Mouse (Mus musculus) heart, adult 11 months (tissue): ENCODE measurements around the gene Zfp36.
"Not testable (repeated sequence)": the region's sequence is repeated elsewhere in the genome, so short reads cannot be mapped to it uniquely, and the experiment has no call there.

Experiments
- DNase-seq: peaks from one replicate; pipeline ENCODE4 v3.0.0; 2022

The Zfp36 gene

DNA sequence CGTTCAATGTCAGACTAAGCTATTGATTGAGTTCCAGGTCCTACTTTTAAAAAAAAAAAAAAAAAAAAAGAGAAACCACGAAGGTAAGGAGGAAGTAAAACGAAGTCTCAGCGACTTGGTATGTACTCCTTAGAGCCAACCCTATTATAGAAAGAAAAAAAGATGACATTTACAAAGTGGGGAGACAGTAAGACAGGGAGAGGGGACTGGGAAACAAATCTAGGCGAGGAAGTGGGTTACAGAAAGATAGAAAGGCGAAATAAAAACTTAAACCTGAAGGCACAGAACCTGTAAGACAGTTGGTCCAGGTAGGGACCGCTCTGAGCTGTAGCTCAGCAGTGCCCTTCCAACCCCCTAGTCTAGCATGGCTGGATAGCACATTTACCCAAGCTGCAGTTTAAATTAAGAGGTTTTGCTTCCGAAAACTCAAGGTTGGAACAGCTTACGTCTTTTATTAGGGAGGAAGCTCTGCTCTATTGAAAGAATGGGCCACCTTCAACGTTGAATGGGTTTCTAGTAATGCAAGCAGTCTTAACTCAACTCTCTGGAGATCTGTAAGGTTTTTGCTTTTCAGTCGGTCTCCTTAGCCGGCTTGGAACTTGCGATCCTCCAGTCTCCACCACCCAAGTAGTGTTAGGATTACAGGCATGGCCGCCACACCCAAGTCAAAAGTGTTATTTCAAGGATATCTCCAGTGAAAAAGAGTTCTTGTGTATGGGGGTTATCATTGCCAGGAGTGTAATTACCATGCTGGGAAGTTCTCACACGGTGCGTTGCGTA, at the start of gene Zfp36:
Zfp36 (minus strand) TSS at position 17 of the 780 bp plus-strand sequence.
- DNase-seq: no peak

- DNase-seq: no peak
These were observed 47.7 kb upstream of the Zfp36 start for GRCm38 (mm10) chr7:28427738-28428137.

DNA sequence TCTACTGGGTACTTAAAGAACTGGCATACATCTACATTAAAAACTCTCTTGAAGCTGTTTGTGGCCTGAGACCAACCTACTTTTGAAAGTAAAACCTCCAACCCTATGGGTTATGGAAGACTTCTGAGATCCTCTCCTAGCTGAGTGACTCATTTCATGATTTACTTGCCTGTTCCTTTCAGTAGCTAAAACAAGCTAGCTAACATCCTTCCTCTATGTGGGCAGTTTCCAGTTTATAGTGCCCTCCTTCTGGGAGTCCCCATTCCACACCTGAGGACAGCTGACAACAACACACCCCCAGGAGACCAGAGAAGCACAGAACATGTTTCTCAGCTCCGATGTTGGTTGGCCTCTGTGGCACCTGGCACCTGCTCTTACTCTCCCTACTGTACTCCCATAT, 43.0 kb upstream of the Zfp36 start:
- peak; percentile 58 for DNase-seq

GRCm38 (mm10) chr7:28419416-28419815, 39.4 kb upstream of the Zfp36 start:
- DNase-seq: peak; percentile 90

DNA sequence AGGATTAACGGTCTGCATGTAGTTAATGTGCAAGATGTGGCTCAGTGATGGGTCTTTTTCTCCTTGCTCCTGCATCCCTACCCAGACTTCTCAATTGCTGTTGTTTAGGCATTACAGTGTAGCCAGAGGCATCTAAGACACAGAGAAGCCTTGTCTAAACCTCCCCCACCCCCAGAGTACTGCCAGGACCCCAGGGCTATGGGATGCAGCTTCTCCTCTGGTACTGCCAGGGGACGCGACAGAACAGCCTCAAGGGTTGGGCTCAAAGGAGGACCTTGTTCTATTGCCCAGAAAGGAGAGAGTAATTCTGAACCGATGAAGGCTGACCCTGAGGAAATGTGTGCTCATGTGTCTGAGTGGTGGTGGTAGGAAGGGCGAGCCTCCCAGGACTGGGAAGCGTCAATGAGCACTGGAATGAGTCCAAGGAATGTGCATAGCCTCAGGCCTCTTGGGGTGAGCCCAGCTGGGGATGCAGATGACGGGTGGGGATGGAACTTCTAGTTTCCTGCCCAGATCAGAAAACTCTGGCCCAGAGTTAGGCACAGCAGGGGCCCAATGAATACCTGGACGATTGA, 38.1 kb upstream of the Zfp36 start:
- DNase-seq: peak; percentile 99

DNA sequence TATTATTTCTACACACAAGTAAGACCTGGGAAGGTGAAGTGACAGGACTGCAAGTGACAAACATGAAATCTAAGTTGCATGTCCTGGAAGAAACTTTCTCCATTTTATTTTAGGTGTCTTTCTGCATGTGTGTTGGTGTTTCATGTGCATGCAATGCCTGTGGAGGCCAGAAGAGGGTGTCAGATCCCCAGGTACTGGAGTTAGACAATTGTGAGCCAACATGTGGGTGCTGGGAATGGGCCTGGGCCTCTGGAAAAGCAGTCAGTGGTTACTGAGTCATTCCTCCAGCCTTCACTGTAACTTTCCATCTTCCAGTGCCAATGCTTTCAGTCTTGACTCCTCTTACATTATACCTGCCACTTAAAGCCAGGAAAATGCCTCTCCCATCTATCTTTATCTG, 37.3 kb upstream of the Zfp36 start:
- DNase-seq: peak; percentile 83

- no peak for DNase-seq
These were observed 32.8 kb upstream of the Zfp36 start for GRCm38 (mm10) chr7:28412826-28413225.

DNA sequence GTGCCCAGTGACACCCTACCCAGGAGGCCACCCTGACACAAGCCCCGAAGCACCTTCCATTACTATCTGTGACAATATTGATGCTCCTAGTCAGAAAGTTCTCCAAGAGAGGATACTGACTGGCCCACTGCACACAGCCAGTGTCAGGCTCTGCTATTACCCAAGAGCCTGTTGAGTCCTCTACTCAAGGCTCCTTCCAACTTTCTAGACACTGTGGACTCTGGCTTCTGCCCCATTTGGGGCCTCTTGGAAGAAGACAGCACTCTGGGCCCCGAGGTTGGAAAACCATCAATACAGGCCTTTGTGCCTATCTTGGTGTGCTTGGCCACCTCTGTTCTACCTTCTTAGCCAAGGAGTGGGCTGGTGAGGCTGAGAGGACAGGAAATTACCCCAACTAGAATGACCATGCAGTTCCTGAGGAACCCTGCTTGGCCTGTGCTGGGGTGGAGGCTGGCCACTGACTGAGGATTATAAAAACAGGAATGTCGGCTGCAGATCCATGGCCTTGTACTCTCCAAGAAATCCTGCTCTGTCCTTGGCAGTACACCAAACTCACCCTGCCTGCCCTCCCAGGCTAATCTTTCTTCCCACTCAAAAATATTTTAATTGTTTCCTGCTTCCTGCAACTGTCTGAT, 30.9 kb upstream of the Zfp36 start:
- DNase-seq: peak; percentile 99

DNA sequence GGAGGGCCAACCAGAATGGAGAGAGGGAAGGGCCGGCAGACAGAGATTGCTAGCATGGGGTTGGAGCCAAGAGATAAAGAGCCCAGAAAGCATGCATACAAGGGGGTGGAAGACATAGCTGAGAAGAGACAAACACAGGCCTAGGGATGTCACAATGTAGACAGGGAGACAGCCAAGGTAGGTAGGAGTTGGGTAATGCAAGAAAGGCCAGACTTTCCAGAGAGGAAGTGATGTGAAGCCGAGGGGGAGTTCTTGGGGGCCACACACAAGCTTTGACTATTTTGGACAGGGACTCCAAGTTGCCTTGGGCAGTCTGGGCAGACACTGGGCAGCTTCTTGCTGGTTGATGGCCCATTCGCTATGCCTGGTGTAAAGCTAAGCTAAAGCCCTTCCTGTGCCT, 21.9 kb upstream of the Zfp36 start:
- no peak for DNase-seq

GRCm38 (mm10) chr7:28401030-28401429, 21.0 kb upstream of the Zfp36 start:
- DNase-seq: no peak

GRCm38 (mm10) chr7:28398696-28399340, 18.8 kb upstream of the Zfp36 start:
- no peak for DNase-seq

DNA sequence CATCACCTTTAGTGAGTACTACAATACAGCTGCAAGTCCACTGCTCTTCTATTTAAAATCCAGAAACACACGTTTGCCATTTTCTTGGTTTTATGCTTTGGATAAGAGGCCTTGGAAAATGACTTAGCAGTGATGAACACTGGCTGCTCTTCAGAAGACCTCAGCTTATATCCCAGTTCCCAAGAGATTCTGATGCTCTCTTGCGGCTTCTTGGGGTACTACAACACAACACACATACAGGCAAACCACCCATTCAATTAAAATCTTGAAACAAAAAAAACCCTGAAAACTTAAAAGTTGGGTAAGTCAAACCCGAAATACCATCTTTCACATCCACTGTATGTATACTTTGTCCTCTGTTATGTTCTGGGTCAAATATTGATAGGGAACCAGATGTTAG, 17.9 kb upstream of the Zfp36 start:
- DNase-seq: no peak

DNA sequence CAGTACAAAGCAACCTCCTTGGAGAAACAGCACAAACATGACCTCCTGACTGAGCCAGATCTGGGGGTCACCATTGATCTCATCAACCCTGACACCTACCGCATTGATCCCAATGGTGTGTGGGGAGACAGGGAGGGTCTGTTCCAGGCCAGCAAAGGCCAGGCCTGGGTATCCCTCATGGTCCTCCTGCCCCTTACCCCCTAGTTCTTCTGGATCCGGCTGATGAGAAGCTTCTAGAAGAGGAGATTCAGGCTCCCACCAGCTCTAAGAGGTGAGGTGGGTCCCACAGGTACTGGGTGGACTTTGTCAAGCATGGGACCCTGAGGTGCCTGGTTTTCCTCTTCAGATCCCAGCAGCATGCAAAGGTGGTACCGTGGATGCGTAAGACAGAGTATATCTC, 15.4 kb upstream of the Zfp36 start:
- peak; percentile 89 for DNase-seq

GRCm38 (mm10) chr7:28393272-28393951, 13.4 kb upstream of the Zfp36 start:
- peak; percentile 89 for DNase-seq

GRCm38 (mm10) chr7:28392429-28393271, 12.6 kb upstream of the Zfp36 start, which contains the start of the genes Med29 and Paf1:
TSS of gene Med29 (minus strand) at chr7:28392708.
TSS of gene Paf1 (plus strand) at chr7:28392951.
- DNase-seq: peak; percentile 100

DNA sequence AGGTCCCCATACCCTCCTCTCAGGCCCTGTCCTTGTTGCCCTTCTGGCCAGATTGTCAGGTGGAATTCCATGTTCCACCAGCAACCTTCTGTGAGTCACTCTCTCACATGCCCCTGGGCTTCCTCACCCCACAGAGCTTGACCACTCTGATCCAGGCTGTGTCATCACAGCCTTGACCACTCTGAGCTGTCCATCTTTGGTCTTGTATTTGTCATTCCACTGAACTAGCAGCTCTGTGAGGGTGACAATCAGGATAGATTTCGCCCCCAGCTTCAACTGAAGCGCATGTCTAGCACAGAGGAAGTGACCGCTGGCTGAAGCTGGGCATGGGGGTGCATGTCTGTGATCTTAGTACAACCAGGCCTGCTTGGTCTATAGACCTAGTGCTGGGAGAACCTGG, 10.3 kb upstream of the Zfp36 start:
- no peak for DNase-seq

GRCm38 (mm10) chr7:28387384-28387783, 7.3 kb upstream of the Zfp36 start:
- DNase-seq: not testable (repeated sequence)

- peak; percentile 94 for DNase-seq
These were observed 6.8 kb upstream of the Zfp36 start for GRCm38 (mm10) chr7:28386877-28387276.

- peak; percentile 98 for DNase-seq
These were observed 6.4 kb upstream of the Zfp36 start for GRCm38 (mm10) chr7:28386462-28386861.

- peak; percentile 99 for DNase-seq
These were observed 6.0 kb upstream of the Zfp36 start for GRCm38 (mm10) chr7:28386007-28386406.

- DNase-seq: no peak
These were observed 5.1 kb upstream of the Zfp36 start for GRCm38 (mm10) chr7:28385196-28385595.

DNA sequence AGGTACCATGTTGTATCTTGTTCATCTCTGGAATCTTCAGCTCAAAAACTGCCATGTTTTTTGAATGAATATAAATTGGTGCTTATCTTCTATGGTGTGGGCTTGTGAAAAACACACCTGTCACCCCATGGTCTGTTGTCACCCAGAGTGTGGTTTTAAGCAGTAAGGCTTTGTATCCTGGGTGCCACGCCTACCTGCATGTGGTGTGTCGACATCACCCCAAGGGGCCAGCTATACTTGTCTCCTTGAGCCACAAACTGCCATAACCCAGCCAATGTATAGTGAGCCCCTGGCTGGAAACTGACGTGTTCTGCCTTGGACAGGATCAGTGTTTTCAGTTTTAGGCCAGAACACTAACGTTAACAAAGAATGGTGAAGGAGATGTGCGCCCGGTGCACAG, 4.1 kb upstream of the Zfp36 start:
- no peak for DNase-seq
